20 mouse cellular contexts compared by ENCODE assay signal in the genomic region with DNA sequence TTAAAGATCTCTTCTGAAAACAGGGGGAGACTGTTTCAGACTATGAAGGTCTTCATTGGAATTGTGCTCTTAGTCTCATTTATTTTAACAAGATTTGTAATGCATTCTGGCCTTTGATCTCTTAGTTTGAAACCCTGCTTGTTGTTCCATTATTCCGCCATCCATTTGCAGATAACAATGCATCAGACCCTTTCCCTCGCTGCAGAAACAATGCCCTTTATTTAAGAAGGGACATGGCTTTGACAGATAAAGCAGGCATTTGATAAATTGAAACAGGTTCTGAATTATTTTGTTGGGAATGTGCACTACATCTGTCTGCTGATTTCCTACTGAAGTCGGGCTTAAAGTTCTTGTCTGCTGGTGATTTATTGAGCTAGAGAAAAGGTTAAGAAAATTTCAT.
DNase-seq lines count a peak whose midpoint lies in the region; ATAC-seq and TF ChIP-seq lines count a peak whose summit lies in the region.
"Had no signal": no experiment of that assay in that cellular context is flagged by ENCODE, and none has a peak within 500 bp of the region (broad histone marks: within the 10 kb centered on the region; RNA-seq: fewer than 3 reads in every experiment).

No protein-coding gene starts in this region.

- no peaks in the 10 kb centered on the region for H3K9me3 ChIP-seq in midbrain, embryonic 12.5 days
- no peaks in the 10 kb centered on the region for H3K9me3 ChIP-seq in midbrain, embryonic 15.5 days
- H3K9me3 ChIP-seq: embryonic facial prominence, embryonic 13.5 days; forebrain, embryonic 13.5 days; heart, embryonic 15.5 days; hindbrain, embryonic 15.5 days had no signal

- H3K4me3 ChIP-seq in midbrain, embryonic 12.5 days: no peak overlapping the region
- no peak overlapping the region for H3K4me3 ChIP-seq in midbrain, embryonic 15.5 days
- H3K4me3 ChIP-seq: embryonic facial prominence, embryonic 13.5 days; forebrain, embryonic 13.5 days; heart, adult 2 months; heart, embryonic 15.5 days; hindbrain, embryonic 15.5 days had no signal

- TF ChIP-seq CTCF in brain, embryonic 14.5 days (IDR thresholded peaks at IDR 0.05; ENCODE audit: borderline replicate concordance, extremely low read depth, insufficient read depth, insufficient read length): no peak

- H3K9ac ChIP-seq in midbrain, embryonic 12.5 days (replicated peaks): no peak overlapping the region
- no peak overlapping the region for H3K9ac ChIP-seq in midbrain, embryonic 15.5 days
- H3K9ac ChIP-seq: embryonic facial prominence, embryonic 13.5 days; forebrain, embryonic 13.5 days; forebrain, postnatal 0 days; heart, embryonic 15.5 days; hindbrain, embryonic 15.5 days had no signal

- ATAC-seq in midbrain, embryonic 12.5 days (ENCODE audit: low FRiP score, low read depth): peak; percentile 52; the same call in 1 of the 2 replicates
- ATAC-seq in midbrain, embryonic 15.5 days (replicated peaks): no peak
- ATAC-seq: forebrain, embryonic 13.5 days; forebrain, postnatal 0 days had no signal

- H3K4me1 ChIP-seq in midbrain, embryonic 12.5 days: no peaks in the 10 kb centered on the region
- no peaks in the 10 kb centered on the region for H3K4me1 ChIP-seq in midbrain, embryonic 15.5 days
- H3K4me1 ChIP-seq: embryonic facial prominence, embryonic 13.5 days; forebrain, embryonic 13.5 days; heart, embryonic 15.5 days; hindbrain, embryonic 15.5 days had no signal

- no peak overlapping the region for H3K4me2 ChIP-seq in midbrain, embryonic 12.5 days (replicated peaks)
- no peak overlapping the region for H3K4me2 ChIP-seq in midbrain, embryonic 15.5 days
- H3K4me2 ChIP-seq: embryonic facial prominence, embryonic 13.5 days; forebrain, embryonic 13.5 days; heart, embryonic 11.5 days; heart, embryonic 15.5 days; hindbrain, embryonic 15.5 days had no signal

- no peaks in the 10 kb centered on the region for H3K36me3 ChIP-seq in midbrain, embryonic 12.5 days
- no peaks in the 10 kb centered on the region for H3K36me3 ChIP-seq in midbrain, embryonic 15.5 days (replicated peaks)
- H3K36me3 ChIP-seq: embryonic facial prominence, embryonic 13.5 days; heart, embryonic 15.5 days; hindbrain, embryonic 15.5 days had no signal

- no peak for TF ChIP-seq POLR2A in brain, embryonic 14.5 days (IDR thresholded peaks at IDR 0.05; ENCODE audit: borderline replicate concordance, extremely low read depth, insufficient read depth, insufficient read length, poor library complexity, severe bottlenecking)

- no peaks in the 10 kb centered on the region for H3K27me3 ChIP-seq in midbrain, embryonic 12.5 days
- no peaks in the 10 kb centered on the region for H3K27me3 ChIP-seq in midbrain, embryonic 15.5 days (replicated peaks)
- H3K27me3 ChIP-seq: embryonic facial prominence, embryonic 13.5 days; forebrain, embryonic 13.5 days; heart, embryonic 15.5 days; hindbrain, embryonic 15.5 days had no signal

- peak; percentile 22 for DNase-seq in brain, embryonic 14.5 days (ENCODE audit: low read depth)
- peak; percentile 15 for DNase-seq in embryo, embryonic 10 days (ENCODE audit: low spot score)
- peak; percentile 9 for DNase-seq in mesoderm, embryonic 11.5 days (ENCODE audit: low read depth, low spot score)
- no peak for DNase-seq in kidney, postnatal 10 days
- DNase-seq: adrenal gland, adult 2 months; adrenal gland, postnatal 36 days; cerebellum, adult 11-12 months; cerebellum, adult 9-10 months; cerebellum, postnatal 25 days; forebrain, postnatal 0 days; gastrocnemius, postnatal 14 days; heart, adult 2 months; heart, postnatal 14 days had no signal

- WGBS in midbrain, embryonic 12.5 days: 12% methylated on average over 3 of the region's 3 CpGs
- whole genome bisulfite sequencing in midbrain, embryonic 15.5 days: 13% methylated on average over 3 of the region's 3 CpGs

- H3K27ac ChIP-seq in midbrain, embryonic 12.5 days (replicated peaks): no peak overlapping the region
- no peak overlapping the region for H3K27ac ChIP-seq in midbrain, embryonic 15.5 days
- H3K27ac ChIP-seq: embryonic facial prominence, embryonic 13.5 days; forebrain, embryonic 13.5 days; heart, adult 2 months; heart, embryonic 15.5 days; hindbrain, embryonic 15.5 days had no signal
